Mouse (Mus musculus) thymus, adult 2 months (tissue): ENCODE data around the gene Add2.

Experiments used
- CTCF ChIP-seq: fragments of 200-500 bp; IDR thresholded peaks from 2 replicates; pipeline ENCODE4 v1.5.1; 2012; ENCODE audit warnings: mild to moderate bottlenecking, control low read depth, low read length, moderate library complexity, borderline replicate concordance; ENCODE audit not compliant: control insufficient read depth, poor library complexity, insufficient read depth; ENCODE audit errors: extremely low read depth
- POLR2A ChIP-seq: fragments of 200-500 bp; IDR thresholded peaks from 2 replicates; pipeline ENCODE4 v1.6.1; 2012; ENCODE audit warnings: mild to moderate bottlenecking, low read length, control low read depth, moderate library complexity; ENCODE audit not compliant: control insufficient read depth, poor library complexity, insufficient read depth; ENCODE audit errors: extremely low read depth

- no peak for TF ChIP-seq POLR2A
- no peak for TF ChIP-seq CTCF
Observed at GRCm38 (mm10) chr6:86154006-86154405, 125.5 kb downstream of the Add2 start.
